Mouse (Mus musculus): ENCODE results near the gene Rad17.

The Rad17 gene

GRCm38 (mm10) chr13:100612903-100613302, 37.9 kb downstream of the Rad17 start:
- DNase-seq = no peak

GRCm38 (mm10) chr13:100612251-100612650, 38.6 kb downstream of the Rad17 start:
- DNase-seq = no peak

GRCm38 (mm10) chr13:100611266-100611665, 39.6 kb downstream of the Rad17 start:
- DNase-seq = no peak

- DNase-seq = no peak
These were observed 43.1 kb downstream of the Rad17 start for GRCm38 (mm10) chr13:100607756-100608155.

GRCm38 (mm10) chr13:100605845-100606244, 45.0 kb downstream of the Rad17 start:
- no peak for DNase-seq

GRCm38 (mm10) chr13:100603738-100604095, 47.1 kb downstream of the Rad17 start:
- no peak for DNase-seq

- no peak for DNase-seq
These were observed 47.7 kb downstream of the Rad17 start for GRCm38 (mm10) chr13:100603031-100603737.

- DNase-seq = no peak
These were observed 48.5 kb downstream of the Rad17 start for GRCm38 (mm10) chr13:100602239-100602902.

- DNase-seq = no peak
These were observed 49.8 kb downstream of the Rad17 start for GRCm38 (mm10) chr13:100601034-100601433.

- DNase-seq = no peak
These were observed 50.5 kb downstream of the Rad17 start for GRCm38 (mm10) chr13:100600317-100600716.

GRCm38 (mm10) chr13:100597284-100597683, 53.6 kb downstream of the Rad17 start:
- DNase-seq = no peak

GRCm38 (mm10) chr13:100595552-100595885, 55.3 kb downstream of the Rad17 start:
- DNase-seq = no peak

GRCm38 (mm10) chr13:100594838-100595551, 55.9 kb downstream of the Rad17 start:
- no peak for DNase-seq

GRCm38 (mm10) chr13:100594041-100594792, 56.6 kb downstream of the Rad17 start:
- DNase-seq = no peak

- DNase-seq = no peak
These were observed 62.2 kb downstream of the Rad17 start for GRCm38 (mm10) chr13:100588646-100589045.

GRCm38 (mm10) chr13:100582144-100582543, 68.7 kb downstream of the Rad17 start:
- DNase-seq = no peak

- no peak for DNase-seq
These were observed 69.2 kb downstream of the Rad17 start for GRCm38 (mm10) chr13:100581701-100582100.

GRCm38 (mm10) chr13:100579951-100580350, 70.9 kb downstream of the Rad17 start:
- no peak for DNase-seq

GRCm38 (mm10) chr13:100579220-100579619, 71.6 kb downstream of the Rad17 start:
- no peak for DNase-seq

- DNase-seq = no peak
These were observed 74.9 kb downstream of the Rad17 start for GRCm38 (mm10) chr13:100575950-100576349.

- no peak for DNase-seq
These were observed 80.1 kb downstream of the Rad17 start for GRCm38 (mm10) chr13:100570713-100571112.

GRCm38 (mm10) chr13:100568359-100568758, 82.5 kb downstream of the Rad17 start:
- no peak for DNase-seq
